Mouse (Mus musculus): Measurements from ENCODE around the gene Mta1. TPM values are rescaled to one million over a fixed set of nuclear protein-coding genes. Genes with fewer than 3 reads are reported as not detected.
A peak's percentile ranks its signal among the peaks of the same experiment; 100 is the strongest.

Gene Mta1
- 16.3 and 16.6 TPM in 2 replicates for polyA plus RNA-seq (2015; fragmentation: Nextera tagmentation; extraction: Ambion mirVana)

DNA sequence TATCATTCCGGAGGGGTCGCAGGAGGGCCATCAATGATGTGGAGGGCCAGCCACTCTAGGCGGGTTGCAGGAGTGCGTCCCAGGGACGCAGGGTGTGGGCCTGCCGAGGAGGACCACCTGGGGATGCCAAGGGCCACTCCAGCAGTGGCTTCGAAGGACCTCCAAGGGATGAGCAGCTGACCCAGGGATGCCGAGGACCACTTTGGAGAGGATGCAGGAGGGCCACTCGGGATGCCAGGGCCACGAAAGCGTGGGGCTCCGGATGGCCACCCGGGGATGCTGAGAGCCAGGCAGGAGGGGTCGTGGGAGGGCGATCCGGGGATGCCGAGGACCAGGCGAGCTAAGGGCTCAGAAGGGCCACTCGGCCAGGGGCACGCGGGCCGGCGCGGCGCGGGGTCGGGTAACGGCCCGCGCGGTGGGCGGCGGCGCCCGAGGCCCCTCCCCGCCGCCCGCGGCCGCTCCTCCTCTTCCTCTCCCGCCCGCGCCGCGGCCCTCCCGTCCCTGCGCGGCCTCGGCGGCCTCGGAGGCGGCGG, at the start of gene Mta1:
Gene Mta1, plus strand, starts transcription at position 530 of the 533 bp plus-strand sequence.
- H3K27me3 ChIP-seq = no peaks in the 10 kb centered on the region
- H3K9me3 ChIP-seq = no peaks in the 10 kb centered on the region
- no peaks in the 10 kb centered on the region for H3K36me3 ChIP-seq
- H3K9ac ChIP-seq = peak within 1 kb of the TSS; percentile 100
- WGBS = 2% methylated on average over 20 of the region's 53 CpGs
- H3K4me1 ChIP-seq (replicated peaks) = peaks cover 49% of the 10 kb centered on the region
- peak within 1 kb of the TSS; percentile 86 for H3K27ac ChIP-seq (replicated peaks)
- peak; percentile 67 for ATAC-seq (ENCODE audit: low FRiP score, low read depth)
- H3K4me3 ChIP-seq = peak within 1 kb of the TSS; percentile 96
- peak within 1 kb of the TSS; percentile 99 for H3K4me2 ChIP-seq

DNA sequence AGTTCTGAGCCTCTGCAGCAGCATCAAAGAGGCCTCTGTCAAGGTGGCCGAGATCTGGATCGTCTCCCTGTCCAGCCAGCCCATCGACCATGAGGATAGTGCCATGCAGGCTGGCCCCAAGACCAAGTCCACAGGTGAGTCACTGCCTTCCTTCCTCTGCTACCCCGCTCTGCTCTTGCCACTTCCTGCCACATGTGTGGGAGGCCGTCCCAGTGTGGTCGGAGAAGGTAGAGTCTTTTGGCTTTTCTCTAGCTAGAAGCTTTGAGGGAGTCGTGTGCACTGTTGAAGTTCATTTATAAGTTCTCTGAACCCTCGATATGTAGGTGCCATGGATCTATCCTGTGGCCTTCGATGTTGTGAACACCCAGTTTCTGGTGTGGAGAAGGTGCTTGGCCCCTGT, 48.2 kb upstream of the Mta1 start:
- Histone ChIP-seq H3K4me2 (no peak overlapping the region), H3K36me3 (peaks cover 68% of the 10 kb centered on the region)
- WGBS = 96% methylated on average over 9 of the region's 9 CpGs

DNA sequence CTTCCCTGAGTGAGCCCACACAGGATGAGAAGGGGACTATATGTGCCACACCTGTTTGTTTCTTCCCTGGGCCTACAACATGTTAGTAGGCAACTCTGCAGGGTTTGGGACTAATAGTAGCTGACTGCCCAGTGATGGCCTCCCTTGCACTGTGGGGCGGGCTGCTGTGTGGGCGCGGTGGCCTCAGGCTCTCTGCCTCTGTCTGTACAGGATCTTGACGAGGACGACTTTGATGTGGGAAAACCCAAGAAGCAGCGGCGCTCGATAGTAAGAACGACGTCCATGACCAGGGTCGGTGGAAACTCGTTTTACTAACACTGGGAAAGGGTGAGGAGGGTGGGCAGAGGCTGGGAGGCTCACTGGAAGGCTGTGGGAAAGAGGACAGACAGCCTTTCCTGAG, 47.4 kb upstream of the Mta1 start:
- Histone ChIP-seq H3K4me3 (no peak overlapping the region), H3K36me3 (peaks cover 68% of the 10 kb centered on the region), H3K9me3 (no peaks in the 10 kb centered on the region), H3K4me2 (no peak overlapping the region), H3K27ac (replicated peaks) (no peak overlapping the region), H3K9ac (no peak overlapping the region), H3K4me1 (replicated peaks) (no peaks in the 10 kb centered on the region; the same call in 1 of the 2 replicates), H3K27me3 (no peaks in the 10 kb centered on the region)
- 93% methylated on average over 12 of the region's 12 CpGs for WGBS
- ATAC-seq (ENCODE audit: low FRiP score, low read depth) = no peak

More for the DNA sequence above, 48.2 kb upstream of the Mta1 start:
- peaks cover 1% of the 10 kb centered on the region; the same call in 1 of the 2 replicates for H3K4me1 ChIP-seq (replicated peaks)
- H3K4me3 ChIP-seq = no peak overlapping the region
- no peak overlapping the region for H3K27ac ChIP-seq (replicated peaks)
- no peak overlapping the region for H3K9ac ChIP-seq
- ATAC-seq (ENCODE audit: low FRiP score, low read depth) = no peak
- no peaks in the 10 kb centered on the region for H3K9me3 ChIP-seq
- no peaks in the 10 kb centered on the region for H3K27me3 ChIP-seq

DNA sequence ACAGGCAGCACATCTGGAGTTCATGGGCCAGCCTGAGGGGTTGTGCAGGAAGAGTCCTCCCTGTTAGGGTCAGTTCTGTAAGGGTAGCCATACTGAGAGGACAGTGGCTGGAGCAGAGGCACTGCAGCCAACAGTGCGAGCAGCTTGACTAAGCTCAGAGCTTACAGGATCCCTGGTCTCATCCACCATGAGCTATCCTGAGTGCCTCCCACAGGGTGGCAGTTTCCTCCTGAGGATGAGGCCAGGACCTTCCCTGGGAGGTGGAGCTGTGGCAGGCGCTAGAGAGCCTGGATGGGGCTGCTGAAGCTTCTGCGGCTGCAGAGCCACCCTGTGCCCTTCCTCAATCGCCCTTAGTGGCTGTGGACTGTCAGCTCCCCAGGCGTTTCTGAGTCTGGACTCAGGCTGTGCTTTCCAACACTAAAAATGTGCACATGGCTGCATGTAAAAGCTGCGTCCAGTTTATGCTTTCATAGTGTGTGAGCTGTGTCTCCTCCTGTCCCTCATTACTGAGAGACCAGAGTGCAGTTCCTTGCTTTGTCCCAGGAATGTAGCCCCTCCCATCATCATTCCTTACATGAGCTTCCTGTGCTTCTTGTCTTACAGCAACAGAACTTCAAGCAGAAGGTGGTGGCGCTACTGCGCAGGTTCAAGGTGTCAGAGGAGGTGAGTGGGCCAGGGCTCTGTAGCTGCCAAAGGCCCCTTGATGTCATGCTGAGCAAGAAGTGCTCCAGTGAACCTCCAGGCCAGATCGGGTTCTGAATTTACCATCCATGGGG, 46.3 kb upstream of the Mta1 start:
- ATAC-seq (ENCODE audit: low FRiP score, low read depth) = no peak
- peaks cover 80% of the 10 kb centered on the region for H3K36me3 ChIP-seq
- no peaks in the 10 kb centered on the region for H3K27me3 ChIP-seq
- H3K27ac ChIP-seq (replicated peaks) = no peak overlapping the region
- H3K9me3 ChIP-seq = no peaks in the 10 kb centered on the region
- H3K9ac ChIP-seq = no peak overlapping the region
- no peak overlapping the region for H3K4me2 ChIP-seq
- 71% methylated on average over 9 of the region's 9 CpGs for WGBS
- no peak overlapping the region for H3K4me3 ChIP-seq
- H3K4me1 ChIP-seq (replicated peaks) = no peaks in the 10 kb centered on the region; the same call in 1 of the 2 replicates

DNA sequence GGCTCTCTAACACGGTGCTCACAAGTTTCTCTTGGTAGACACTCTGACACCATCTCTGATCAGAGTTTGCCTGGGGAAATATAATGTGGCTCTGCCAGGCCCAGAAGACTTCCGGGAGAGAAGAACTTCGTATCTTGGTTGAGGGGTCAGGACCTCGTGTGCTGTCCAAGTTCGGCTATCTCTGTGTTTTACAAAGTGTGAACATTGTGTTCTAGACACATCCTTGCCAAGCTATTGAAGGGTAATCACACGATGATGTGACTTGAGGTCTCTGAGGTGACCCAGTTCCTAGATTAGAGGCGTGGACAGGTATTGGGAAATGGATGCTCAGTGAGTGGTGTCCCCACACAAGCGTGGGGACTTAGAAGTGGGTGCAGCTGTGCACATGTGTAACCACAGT, 42.0 kb upstream of the Mta1 start:
- Histone ChIP-seq H3K9me3 (no peaks in the 10 kb centered on the region), H3K4me1 (replicated peaks) (no peaks in the 10 kb centered on the region), H3K9ac (no peak overlapping the region), H3K4me2 (no peak overlapping the region), H3K4me3 (no peak overlapping the region), H3K36me3 (peaks cover 88% of the 10 kb centered on the region), H3K27ac (replicated peaks) (no peak overlapping the region), H3K27me3 (no peaks in the 10 kb centered on the region)
- no peak for ATAC-seq (ENCODE audit: low FRiP score, low read depth)
- 92% methylated on average over 8 of the region's 8 CpGs for WGBS

DNA sequence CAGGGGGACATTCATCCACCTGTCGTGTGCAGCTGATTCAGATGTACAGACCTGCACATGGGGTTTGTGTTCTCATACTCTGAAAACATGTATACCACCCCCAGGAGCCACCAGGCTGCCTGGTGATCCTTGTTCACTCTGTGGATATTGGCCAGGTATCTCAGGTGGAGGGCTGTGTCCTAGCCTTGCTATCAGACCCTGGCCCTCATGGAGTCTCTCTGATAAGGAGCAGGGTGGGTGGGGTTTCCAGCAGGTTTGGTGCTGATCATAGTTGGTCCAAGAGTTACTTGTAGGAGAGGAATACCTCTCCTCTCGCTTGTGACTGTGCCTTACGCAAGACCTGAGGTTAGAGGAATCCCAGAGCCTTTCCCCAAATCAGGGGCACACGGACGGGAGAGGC, 37.9 kb upstream of the Mta1 start:
- H3K9me3 ChIP-seq = no peaks in the 10 kb centered on the region
- no peaks in the 10 kb centered on the region for H3K27me3 ChIP-seq
- H3K27ac ChIP-seq (replicated peaks) = no peak overlapping the region
- H3K9ac ChIP-seq = no peak overlapping the region
- ATAC-seq (ENCODE audit: low FRiP score, low read depth) = no peak
- WGBS = 91% methylated on average over 5 of the region's 5 CpGs
- no peaks in the 10 kb centered on the region for H3K4me1 ChIP-seq (replicated peaks)
- no peak overlapping the region for H3K4me3 ChIP-seq
- H3K4me2 ChIP-seq = no peak overlapping the region
- H3K36me3 ChIP-seq = peaks cover 81% of the 10 kb centered on the region

DNA sequence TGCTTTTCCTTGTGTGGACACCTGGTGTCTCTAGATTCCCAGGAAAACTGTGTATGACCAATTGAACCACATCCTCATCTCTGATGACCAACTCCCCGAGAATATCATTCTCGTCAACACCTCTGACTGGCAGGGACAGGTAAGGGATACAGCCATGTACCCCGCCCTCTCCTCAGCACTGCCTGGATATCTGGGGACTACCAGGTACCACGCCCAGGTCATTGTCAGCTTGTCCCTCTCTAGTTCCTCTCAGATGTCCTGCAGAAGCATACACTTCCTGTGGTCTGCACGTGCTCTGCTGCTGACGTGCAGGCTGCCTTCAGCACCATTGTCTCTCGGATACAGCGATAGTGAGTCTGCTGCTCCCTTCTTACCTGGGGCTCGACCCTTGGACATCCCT, 36.5 kb upstream of the Mta1 start:
- no peak overlapping the region for H3K27ac ChIP-seq (replicated peaks)
- H3K36me3 ChIP-seq = peaks cover 69% of the 10 kb centered on the region
- H3K27me3 ChIP-seq = no peaks in the 10 kb centered on the region
- 91% methylated on average over 9 of the region's 9 CpGs for WGBS
- H3K9me3 ChIP-seq = no peaks in the 10 kb centered on the region
- no peak overlapping the region for H3K9ac ChIP-seq
- no peak overlapping the region for H3K4me2 ChIP-seq
- H3K4me3 ChIP-seq = no peak overlapping the region
- ATAC-seq (ENCODE audit: low FRiP score, low read depth) = no peak
- H3K4me1 ChIP-seq (replicated peaks) = no peaks in the 10 kb centered on the region

DNA sequence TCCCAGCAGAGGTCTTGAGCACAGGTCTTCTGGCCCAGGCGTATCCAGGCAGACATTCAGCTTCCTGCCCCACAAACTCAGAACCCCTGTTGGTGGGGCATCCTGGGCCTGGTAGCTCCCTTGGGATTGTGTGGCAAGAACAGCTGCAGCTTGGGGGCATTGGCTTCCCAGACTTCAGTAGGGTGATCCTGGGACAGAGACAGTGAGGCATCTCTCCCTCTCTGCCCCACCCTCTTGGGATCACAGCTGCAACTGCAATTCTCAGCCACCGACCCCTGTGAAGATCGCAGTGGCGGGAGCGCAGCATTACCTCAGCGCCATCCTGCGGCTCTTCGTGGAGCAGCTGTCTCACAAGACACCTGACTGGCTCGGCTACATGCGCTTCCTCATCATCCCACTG, 35.9 kb upstream of the Mta1 start:
- H3K4me2 ChIP-seq = no peak overlapping the region
- peaks cover 63% of the 10 kb centered on the region for H3K36me3 ChIP-seq
- ATAC-seq (ENCODE audit: low FRiP score, low read depth) = no peak
- 82% methylated on average over 10 of the region's 10 CpGs for WGBS
- H3K9me3 ChIP-seq = no peaks in the 10 kb centered on the region
- no peak overlapping the region for H3K27ac ChIP-seq (replicated peaks)
- no peak overlapping the region for H3K9ac ChIP-seq
- no peaks in the 10 kb centered on the region for H3K27me3 ChIP-seq
- no peak overlapping the region for H3K4me3 ChIP-seq
- no peaks in the 10 kb centered on the region for H3K4me1 ChIP-seq (replicated peaks)

DNA sequence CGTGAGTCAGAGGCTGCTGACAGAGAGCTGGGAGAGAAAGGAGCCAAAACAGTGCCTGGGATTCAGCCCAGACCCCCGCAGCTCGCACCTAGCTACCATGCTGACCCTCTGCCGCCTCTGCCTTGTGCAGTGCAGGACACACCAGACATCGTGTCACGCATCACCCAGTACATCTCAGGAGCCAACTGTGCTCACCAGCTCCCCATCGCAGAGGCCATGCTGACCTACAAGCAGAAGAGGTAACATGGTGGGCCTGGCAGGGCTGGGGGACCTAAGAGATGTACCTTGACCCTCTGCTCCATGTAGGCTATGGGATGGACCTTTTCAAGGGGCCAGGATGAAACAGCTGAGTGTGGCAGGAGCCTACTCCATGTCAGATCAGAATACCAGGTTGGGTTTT, 34.4 kb upstream of the Mta1 start:
- no peak for ATAC-seq (ENCODE audit: low FRiP score, low read depth)
- 94% methylated on average over 7 of the region's 7 CpGs for WGBS
- Histone ChIP-seq H3K4me3 (no peak overlapping the region), H3K4me2 (no peak overlapping the region), H3K27ac (replicated peaks) (no peak overlapping the region), H3K4me1 (replicated peaks) (no peaks in the 10 kb centered on the region), H3K9ac (no peak overlapping the region), H3K36me3 (peaks cover 53% of the 10 kb centered on the region), H3K27me3 (no peaks in the 10 kb centered on the region), H3K9me3 (no peaks in the 10 kb centered on the region)

DNA sequence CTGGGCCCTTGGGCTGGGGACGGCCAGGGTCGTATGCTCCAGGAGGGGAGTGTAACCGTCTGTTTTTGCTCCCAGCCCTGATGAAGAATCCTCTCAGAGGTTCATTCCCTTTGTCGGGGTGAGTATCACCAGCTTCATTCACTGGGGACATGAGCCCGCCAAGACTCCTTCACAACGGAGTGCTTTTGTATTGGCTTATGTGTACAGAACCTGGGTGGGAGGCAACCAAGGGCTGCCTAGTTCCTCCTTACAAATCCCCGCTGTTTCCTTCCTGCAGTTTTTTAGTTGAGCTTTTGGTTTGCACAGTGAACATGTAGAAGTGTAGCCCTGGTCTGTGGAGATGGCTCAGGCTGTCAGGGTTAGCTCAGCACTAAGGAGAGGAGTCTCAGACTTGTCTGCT, 30.1 kb upstream of the Mta1 start:
- Histone ChIP-seq H3K36me3 (peaks cover 39% of the 10 kb centered on the region), H3K27me3 (no peaks in the 10 kb centered on the region), H3K4me2 (no peak overlapping the region), H3K27ac (replicated peaks) (no peak overlapping the region), H3K4me1 (replicated peaks) (0 out of 2 replicates have a peak, but pooled peaks cover under 1% of the 10 kb centered on the region), H3K9ac (no peak overlapping the region), H3K9me3 (no peaks in the 10 kb centered on the region), H3K4me3 (no peak overlapping the region)
- 94% methylated on average over 7 of the region's 7 CpGs for WGBS
- ATAC-seq (ENCODE audit: low FRiP score, low read depth) = no peak

DNA sequence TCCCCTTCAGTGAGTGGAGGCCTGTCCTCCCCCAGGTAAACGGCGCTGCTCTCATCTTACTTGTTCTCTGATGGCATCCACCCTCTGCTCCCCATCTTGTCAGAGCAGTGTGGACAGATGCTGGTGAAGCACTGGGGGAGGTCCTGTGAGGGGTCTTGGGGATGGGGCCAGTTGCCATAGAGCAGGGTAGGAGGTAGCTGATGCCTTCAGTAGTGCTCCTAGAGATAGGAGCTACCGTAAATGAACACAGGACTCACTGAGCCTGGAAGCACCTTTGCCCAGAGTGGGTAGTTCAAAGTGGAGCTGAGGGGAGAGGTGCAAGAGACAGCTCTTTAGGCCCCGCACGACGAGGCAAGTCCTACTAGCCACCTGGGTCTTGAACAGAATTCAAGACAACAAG, 28.7 kb upstream of the Mta1 start:
- Histone ChIP-seq H3K36me3 (peaks cover 31% of the 10 kb centered on the region), H3K4me2 (no peak overlapping the region), H3K9me3 (no peaks in the 10 kb centered on the region), H3K27me3 (no peaks in the 10 kb centered on the region), H3K4me3 (no peak overlapping the region), H3K4me1 (replicated peaks) (peaks cover 13% of the 10 kb centered on the region), H3K27ac (replicated peaks) (no peak overlapping the region), H3K9ac (no peak overlapping the region)
- ATAC-seq (ENCODE audit: low FRiP score, low read depth) = no peak
- 96% methylated on average over 6 of the region's 6 CpGs for WGBS

DNA sequence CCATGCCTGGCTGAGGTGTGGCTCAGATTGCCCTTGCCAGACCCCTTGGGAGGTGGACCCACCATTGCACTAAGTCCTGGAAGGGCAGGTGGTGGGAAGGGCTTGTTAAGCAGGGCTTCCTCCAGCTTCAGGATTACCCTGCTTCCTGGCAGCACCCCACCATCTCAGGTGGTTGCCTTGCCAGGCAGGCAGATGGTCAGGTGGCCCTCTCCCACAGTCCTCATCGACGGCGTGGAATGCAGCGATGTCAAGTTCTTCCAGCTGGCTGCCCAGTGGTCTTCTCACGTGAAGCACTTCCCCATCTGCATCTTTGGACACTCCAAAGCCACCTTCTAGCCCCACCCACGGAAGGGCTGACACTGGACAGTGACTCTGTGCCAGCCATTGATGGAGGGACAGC, 26.8 kb upstream of the Mta1 start:
- Histone ChIP-seq H3K9ac (no peak overlapping the region), H3K36me3 (peaks cover 31% of the 10 kb centered on the region), H3K4me3 (no peak overlapping the region), H3K4me1 (replicated peaks) (peaks cover 25% of the 10 kb centered on the region), H3K27me3 (no peaks in the 10 kb centered on the region), H3K9me3 (no peaks in the 10 kb centered on the region), H3K4me2 (no peak overlapping the region), H3K27ac (replicated peaks) (no peak overlapping the region)
- no peak for ATAC-seq (ENCODE audit: low FRiP score, low read depth)
- 92% methylated on average over 6 of the region's 6 CpGs for WGBS
